Mouse (Mus musculus) gastrocnemius, adult 18-20 months (tissue): ENCODE measurements at regions not wholly inside any gene's neighbourhood (a gene's known extent, or its start where the extent isn't known, plus 50 kb on each side); places are given as distances from the start of the nearest gene placed in this dataset.
A peak's percentile ranks its signal among the peaks of the same experiment; 100 is the strongest.

Experiments used
- DNase-seq: peaks from one replicate; pipeline ENCODE4 v3.0.0; 2021; ENCODE audit warnings: low spot score

GRCm38 (mm10) chr16:93193263-93193662 lies 367.3 kb upstream of the Runx1 start:
- DNase-seq = peak; percentile 4

- no peak for DNase-seq
Measured at GRCm38 (mm10) chr16:93192651-93193173, 366.8 kb upstream of the Runx1 start.

- DNase-seq = no peak
Measured at GRCm38 (mm10) chr16:93191174-93191573, 365.2 kb upstream of the Runx1 start.

- no peak for DNase-seq
Measured at GRCm38 (mm10) chr16:93190301-93190700, 364.4 kb upstream of the Runx1 start.

DNA sequence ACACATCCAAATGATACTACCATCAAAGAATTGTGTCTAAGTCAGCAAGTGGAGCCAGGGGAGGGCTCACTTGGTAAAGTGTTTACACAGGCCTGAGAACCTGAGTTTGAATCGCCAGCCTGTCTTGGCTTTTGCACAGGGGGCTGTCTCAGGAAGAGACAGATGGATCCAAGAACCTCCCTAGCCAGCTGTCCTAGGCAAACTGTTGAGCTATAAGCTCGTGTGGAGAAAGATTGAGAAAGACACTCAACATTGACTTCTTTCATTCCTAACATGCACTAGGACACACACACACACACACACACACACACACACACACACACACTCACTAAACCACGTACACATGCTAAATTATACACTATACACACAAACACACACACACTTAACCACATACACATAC lies 363.9 kb upstream of the Runx1 start:
- no peak for DNase-seq

- peak; percentile 3 for DNase-seq
Measured at GRCm38 (mm10) chr16:93189412-93189811, 363.5 kb upstream of the Runx1 start.

DNA sequence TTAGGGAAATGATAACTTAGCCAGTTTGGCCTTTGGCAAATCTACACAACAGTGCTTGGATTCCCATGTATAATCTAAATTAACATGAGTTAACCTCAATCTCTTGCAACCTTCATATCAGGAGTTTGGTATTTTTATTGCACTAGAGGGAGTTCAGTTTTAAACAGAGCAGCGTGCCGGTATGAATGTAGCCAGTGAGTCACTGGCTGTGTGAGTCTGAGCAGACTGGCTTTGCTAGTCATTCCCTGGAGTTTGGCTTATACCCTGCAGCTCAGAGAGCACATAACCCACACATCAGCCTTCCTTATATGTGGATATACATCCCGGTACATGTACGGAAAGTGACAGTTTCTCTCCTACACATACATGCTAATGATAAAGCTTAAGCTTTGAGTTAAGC lies 360.6 kb upstream of the Runx1 start:
- no peak for DNase-seq

- no peak for DNase-seq
Measured at GRCm38 (mm10) chr16:93182656-93183055, 356.7 kb upstream of the Runx1 start.

DNA sequence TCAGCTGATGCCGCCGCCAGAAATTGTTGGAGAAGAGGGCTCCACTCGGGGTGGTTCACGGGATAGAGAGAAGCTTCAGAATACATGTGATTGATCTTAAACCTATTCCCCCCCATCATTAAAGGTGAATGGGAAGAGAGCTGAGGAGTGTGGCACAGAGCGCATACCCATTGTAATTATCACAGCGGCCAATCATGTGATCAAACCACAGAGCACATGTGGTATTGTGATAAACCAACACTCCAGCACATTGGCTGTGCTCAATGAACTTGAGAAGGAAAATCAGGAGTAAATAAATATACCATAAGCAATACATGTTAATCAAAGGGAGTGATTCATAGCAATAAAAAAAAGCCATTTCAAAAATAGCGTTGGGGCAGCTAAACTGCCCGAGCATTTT lies 355.5 kb upstream of the Runx1 start:
- DNase-seq = no peak

GRCm38 (mm10) chr16:93180213-93180612 lies 354.3 kb upstream of the Runx1 start:
- DNase-seq = no peak

- DNase-seq = no peak
Measured at GRCm38 (mm10) chr16:93166667-93167066, 340.7 kb upstream of the Runx1 start.

DNA sequence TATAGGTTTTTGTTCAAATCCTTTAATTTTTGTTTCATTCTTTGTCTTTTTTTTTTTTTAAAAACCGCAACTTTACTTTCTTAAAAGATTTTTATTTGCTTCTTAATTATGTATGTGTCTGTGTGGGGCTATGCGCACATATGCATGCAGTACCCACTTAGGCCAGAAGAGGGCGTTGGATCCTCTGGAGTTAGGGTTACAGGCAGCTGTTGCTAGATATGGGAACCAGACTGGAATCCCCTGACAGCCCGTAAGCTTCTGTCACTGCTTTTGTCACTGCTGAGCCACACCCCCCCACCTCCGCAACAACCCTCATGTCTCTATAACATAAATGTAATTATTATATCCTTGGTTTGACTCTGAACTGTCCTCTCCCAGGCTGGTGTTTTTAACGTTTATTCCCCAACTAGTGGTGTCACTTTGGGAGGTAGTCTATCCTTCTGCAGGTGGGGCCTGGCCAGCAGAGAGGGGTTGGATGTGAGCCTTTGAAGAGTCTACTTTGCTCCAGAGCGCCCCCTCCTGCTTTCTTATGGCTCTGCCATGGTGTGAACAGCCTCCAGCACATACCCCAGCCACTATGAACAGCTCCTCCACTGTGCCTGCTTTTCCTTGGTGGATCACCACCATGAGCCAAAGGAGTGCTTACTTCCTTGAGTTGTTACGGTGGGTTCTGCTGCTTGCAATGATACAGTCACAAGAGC lies 332.7 kb upstream of the Runx1 start:
- no peak for DNase-seq

DNA sequence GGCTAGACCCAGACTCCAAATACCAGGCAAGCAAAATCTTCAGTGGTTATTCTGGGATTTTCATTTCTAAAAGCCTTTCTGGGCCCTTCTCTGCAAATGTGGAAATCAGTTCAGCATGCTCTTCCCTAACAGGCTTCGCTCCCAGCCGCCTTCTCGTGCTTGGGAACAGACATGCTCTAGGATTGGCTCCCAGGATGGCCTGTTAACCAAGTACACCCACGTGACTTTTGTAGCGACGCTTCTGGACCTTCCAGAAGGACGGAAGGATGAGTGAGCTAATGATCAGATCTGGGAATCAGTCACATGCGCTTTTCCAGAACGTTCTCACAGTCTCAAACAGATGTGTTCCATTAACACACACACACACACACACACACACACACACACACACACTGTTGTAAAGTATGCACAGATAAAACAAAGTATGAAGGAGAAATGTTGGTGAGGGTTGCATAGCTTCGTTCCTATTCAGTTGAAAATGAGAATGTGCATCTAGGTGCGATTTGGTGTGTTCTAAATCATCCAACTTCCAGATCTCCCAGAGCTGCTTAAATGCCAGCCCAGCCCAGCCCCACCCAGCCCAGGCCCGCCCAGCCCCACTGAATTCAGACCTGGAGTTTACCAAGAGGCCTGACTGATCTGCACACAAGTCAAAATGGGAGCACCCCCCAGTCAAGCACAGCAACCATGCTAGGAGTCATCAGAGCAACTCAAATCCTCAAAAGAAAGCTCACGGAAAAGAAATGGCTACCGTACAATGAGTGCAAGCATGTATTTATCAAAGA lies 327.8 kb upstream of the Runx1 start:
- peak; percentile 8 for DNase-seq

DNA sequence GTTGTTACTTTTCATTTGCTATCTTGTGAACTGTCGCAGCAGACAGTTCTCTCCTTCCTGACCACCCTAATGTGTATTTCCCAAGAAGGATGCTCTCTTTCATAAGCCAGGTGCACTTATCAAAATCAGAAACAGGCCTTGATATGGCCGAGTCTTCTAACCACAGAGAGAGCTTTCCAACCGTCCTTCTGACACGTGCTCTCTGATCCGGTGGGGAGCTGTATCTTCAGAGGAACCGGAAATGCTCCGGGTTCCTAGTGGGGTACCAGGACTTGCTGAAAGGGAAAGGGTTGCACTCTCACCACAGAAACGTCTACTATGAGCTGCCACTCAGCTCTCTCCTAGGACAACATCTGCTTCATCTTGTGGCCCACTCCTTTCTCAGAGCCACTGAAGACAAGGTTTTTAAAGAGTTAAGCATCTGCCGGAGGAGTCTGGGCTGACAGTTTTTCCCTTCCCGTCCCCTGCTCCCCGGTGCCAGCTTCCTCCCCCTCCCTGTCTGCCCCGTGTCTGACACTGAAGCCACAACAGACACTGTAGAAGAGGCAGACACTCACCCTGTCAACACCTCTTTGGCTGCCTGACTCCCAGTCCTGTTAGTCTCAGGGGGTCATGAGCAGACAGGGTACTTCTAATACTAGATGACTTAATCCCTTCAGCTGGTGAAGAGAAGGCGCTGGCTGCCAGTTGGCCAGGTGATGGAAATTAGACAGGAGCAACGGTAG lies 327.0 kb upstream of the Runx1 start:
- peak; percentile 5 for DNase-seq

GRCm38 (mm10) chr16:93152057-93152456 lies 326.1 kb upstream of the Runx1 start:
- DNase-seq = no peak

- no peak for DNase-seq
Measured at GRCm38 (mm10) chr16:93151652-93152051, 325.7 kb upstream of the Runx1 start.

DNA sequence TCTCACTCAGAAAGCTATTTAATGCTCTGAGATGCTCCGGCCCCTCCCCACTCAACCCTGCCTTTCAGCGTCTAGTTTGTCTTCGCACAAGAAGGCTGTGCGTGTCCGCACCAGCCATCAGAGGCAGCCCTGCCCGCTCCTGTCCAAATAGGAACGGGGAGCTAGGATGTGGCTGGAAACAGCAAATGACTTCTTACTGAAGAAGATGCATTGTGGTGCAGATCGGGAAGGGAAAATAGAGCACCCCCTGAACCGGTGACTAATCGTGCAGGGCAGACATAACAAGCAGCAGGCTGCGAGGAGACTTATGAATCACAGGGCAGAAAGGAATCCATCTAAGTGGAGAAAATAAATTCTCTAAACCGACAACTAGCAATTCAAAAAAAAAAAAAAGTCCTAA lies 324.5 kb upstream of the Runx1 start:
- no peak for DNase-seq

DNA sequence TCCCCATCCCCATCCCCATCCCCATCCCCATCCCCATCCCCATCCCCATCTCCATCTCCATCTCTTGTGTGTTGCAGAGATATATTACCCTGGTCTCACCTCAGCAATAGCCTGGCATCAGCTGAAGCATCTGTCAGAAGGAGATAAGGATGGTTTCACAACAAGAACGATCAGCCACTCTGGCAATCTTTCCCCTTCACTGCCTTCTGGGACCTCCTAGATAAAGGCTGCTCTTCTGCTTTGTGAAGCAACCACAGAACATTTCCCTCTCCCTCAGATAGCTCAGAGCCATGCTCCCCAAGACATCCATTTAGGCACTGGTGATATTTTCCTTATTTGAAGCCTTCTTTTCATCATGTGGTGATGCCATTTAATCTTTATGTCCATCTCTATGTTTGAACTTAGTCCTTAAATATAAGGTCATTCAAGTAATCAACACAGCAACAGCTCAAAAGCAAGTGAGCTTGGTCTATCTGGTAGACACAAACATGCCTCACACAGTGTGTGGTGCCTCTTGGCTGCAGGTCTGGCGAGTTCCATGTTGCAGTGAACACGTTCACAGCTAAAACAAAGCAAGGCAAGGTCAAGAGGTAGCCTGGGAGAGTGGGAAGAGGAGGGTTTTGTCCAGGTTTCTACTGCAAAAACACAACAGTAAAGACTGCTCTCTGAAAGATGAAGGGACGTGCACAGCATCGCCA lies 321.7 kb upstream of the Runx1 start:
- DNase-seq = no peak

DNA sequence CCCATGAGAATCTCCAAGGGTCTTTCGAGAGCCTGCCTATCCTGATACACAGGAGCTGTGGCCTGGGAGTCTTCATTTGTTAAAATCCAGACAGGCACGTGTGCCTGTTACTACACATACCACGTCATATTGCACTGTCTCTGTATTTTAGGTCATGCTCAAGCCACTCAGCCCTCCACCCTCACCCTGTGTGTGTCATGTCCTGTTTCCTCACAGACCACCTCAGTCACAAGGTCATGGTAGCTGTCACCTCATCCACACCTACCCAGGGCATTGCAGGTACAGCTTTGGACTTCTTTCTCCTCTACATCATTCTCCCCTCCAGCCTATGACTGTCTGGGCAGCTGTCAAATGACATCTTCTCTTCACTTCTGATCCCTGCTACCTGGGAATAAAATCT lies 320.9 kb upstream of the Runx1 start:
- no peak for DNase-seq

DNA sequence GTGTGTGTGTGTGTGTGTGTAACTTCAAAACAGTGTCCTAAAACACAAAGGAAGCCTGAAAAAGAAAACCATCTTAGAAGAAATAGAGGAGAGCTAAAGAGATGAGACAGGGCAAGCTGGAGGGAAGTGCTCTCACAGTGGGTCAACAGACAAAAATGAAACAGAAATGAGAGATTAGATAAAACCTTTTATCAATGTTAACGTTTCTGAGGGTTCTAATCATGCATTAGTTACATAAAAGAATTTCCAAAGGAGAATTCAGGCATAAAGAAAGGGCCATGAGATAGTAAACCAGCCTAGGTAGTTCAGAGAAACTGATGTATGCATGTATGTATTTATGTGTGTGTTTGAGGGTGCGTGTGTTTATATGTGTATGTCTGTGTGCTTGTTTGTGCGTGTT lies 319.7 kb upstream of the Runx1 start:
- no peak for DNase-seq

DNA sequence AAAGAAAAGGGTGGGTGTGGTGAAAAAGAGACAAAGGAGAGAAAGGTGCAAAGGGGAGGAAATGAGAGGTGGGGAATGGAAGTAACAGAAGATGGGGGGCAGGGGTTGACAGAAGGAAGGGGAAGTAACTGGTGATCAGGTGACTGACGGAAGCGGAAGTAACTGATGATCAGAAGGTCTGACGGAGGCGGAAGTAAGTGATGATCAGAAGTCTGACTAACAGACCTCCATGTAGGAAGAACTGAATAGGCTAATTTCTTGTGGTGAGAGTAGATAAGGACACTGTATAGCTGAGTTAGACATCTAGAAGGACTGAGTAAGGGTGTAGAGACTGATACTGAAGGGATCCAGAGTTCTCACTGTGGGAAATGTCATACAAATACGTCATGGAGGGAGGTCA lies 318.1 kb upstream of the Runx1 start:
- no peak for DNase-seq

DNA sequence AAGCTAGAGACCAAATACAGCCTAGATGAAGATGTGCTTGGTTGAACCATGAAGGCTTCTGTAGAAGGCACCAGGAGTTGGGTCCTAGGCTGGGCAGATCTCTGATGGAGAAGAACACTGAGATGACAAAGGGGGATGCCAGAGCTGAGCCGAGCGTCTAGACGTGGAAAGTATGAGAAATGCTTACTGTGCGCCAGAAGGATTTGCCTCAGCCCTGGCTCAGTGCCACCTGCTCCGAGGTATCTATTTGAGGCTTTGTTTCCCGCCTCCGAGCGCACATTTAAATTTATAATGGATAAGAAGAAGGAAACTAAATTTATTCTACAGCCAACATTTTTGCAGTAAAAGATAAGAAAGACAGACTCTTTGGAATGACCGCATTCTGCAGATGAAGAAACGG lies 317.2 kb upstream of the Runx1 start:
- no peak for DNase-seq
